Mouse (Mus musculus): ENCODE results near the gene Rbmxl1.
"Not testable (repeated sequence)": the region's sequence is repeated elsewhere in the genome, so short reads cannot be mapped to it uniquely, and the experiment has no call there.

The Rbmxl1 gene

DNA sequence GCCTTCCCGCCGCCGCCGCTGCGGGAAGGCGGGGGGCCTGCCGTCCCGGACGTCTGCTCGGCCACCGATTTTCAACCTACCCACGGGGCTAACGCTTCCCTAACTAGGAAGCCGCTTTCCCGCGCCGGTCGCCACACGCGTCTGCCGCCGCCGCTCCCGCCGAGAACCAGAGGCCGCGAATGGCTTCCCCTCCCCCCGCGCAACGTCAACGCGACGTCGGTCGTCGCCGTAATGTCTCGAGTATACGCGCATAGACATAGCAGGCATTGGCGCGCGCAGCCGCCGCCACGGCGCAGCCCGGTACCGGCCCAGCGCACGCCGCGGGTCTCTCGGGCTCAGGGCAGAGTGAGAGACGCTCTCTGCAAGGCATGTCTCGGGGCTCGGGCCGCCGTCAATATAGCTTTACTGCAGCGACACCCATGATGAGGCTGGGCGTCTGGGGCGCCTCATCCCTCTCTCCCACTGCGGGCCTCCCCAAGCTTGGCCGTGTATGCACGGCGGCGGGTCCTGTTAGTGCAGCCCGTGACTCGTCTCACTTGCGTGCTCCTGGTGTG is at the start of gene Rbmxl1:
Gene Rbmxl1, minus strand, starts transcription at position 180 of the 554 bp plus-strand sequence.
- DNase-seq, result peak; percentile 93 to 98

DNA sequence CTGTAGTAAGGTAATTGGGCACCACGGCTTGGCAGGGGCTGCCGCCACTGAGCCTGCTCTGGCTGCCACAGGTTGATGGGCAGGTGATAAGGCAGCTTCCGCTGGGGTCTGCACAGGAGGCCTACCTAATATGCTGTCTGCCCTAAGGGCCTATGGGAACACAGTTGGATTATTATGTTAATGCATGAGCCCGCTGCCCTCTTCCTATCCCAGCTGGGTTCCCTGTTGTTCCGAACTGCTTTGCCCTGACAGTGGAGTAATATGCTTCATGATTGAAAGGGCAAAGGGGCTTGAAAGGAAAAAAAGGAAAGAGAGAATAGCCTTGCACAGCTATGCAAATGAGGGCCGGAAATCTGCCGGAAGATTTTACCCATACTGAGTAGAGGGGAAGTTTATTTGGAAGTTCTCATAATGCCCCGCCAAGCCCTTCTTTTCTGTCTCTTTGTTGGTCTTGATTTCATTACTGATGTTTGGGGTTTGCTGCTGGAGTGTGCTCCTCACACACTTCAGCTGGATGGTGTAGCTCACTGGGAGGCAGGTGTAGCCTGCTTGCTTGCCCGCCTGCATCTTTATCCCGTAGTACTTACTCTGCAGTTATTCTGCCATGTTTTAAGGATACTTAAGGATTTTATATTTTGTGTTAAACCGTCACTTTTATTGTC is 48.2 kb upstream of the Rbmxl1 start:
- DNase-seq, result no peak

DNA sequence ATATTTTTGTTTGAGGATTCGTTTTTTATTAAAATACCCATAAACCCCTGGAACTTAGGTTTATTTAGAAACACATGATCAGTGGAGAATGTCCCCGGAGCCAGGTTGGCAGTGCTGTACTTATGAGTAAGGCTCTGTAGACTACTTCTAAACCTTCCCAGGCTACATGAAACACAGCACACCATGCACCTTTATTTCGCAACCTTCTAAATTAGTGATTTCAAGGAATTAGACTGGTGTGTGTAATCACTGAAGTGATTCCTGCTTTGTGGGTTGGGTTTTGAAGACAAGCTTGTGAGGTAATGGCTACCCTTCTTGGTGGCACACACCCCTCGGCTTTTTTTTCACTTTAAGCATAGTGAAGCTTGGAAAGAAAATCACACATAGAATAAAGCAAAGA is 47.1 kb upstream of the Rbmxl1 start:
- DNase-seq, result no peak

DNA sequence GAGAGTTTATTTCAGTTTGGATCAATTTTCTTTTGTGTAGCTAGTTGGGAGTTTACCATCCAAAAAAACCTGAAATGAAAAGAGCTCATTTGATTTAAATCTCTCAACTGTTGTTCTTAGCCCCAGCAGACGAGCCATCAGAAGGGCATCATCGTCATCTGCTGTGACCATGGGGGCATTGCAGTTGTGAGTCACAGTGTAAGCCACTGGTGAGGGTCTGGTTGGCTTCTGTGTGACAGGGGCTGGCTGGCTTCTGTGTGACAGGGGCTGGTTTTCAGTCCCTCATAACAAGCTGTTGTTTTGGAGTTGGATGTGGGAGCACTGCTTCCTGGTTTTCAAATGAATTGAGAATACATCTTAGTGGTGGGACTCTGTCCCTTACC is 42.0 kb upstream of the Rbmxl1 start:
- no peak for DNase-seq

DNA sequence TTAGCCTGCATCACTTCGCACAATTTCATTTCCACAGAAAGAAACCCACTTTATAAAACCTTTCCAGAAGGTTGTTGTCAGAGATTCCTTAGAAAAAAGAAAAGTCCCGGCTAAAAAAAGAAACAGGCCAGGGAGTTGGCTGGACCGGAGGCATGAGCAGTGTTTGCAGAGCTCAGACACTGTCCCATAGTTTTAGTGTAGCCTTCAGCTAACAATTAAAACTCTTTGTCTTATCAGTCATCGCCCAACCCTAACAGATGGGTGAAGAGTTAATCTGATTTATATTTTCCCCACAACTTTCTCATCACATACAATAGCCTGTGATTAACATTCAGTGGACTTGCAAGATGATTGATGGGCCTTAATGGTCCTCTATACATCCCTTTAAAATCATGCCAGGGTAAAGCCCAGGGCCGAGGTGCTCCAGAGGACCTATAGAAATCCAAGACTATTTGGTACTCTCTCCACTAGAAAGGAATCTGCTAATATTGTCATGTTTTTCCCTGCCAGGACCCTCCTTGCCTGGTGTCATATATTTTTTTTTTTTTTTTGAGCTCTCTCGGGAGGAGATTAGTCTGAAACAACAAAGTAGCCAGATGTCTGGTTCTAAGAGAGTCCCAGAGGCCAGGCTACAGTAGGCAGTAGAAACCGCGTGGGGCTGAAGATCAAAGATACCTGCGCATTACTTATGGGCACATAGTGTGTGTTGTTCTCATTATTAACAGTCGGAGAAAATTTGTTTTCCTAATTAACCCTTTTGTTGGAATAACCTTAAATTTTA is 41.5 kb upstream of the Rbmxl1 start:
- no peak for DNase-seq

DNA sequence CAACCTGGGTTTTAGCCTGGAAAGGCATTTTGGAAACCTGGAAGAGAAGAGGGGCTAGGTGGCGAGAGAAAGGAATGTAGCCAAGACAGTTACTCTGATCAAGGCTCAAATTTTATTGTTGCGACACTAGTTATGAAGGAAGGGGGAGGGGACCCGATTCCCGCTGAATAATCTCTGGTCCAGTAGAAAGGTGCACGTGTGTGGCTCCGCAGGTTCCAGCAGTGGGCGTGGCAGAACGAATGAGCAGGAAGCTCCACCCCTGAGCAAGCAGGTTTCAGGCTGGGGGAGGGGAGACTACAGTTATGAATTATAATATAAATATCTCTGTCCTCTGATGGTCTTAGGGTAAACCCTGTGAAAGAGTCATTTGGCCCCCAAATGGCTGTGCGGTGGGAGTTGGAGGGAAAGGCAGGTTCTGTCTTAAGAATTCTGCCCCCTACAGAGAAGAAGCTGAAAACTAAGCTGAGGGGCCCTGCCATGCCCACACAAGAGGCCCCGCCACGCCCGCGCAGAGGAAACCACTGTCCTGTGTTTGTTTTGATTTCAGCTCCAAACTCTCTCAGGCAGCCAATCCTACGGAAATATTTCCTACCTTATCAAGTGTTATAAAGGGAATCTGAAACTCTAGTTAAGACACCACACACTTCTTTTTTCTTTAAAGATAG is 36.6 kb upstream of the Rbmxl1 start:
- not testable (repeated sequence) for DNase-seq

DNA sequence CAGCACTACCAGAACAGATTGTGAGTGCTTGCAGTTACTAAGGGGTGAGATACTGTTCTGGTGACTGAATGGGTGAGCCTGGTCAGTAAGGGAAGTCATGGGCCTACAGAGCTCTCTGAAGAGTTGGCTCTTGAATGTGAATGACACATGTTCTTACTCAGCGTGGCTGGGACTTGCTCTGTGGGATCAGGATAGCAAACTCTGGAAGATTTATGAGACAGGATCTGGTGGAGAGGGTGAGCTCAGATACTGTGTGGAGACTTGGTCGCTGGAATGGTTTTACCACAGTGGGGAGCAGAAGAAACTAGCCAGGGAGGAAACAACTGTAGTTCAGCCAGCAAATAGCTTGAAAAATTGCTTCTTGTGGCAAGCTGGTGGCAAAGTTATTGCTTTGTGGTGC is 35.8 kb upstream of the Rbmxl1 start:
- no peak for DNase-seq

DNA sequence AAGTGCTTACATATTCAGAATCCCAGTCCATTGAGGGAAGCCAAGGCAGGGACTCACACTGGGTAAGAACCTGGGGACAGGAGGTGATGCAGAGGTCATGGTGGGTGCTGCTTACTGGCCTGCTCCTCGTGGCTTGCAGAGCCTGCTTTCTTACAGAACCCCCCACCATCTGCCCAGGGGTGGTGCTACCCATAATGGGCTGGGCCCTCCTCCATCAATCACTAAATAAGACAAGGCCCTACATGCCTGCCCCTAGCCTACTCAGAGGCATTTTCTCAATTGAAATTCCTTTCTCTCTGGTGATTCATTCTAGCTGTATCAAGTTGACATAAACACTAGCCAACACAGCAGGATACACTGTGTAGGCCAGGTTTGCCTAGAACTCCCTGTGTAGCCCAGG is 34.9 kb upstream of the Rbmxl1 start:
- DNase-seq, result no peak

DNA sequence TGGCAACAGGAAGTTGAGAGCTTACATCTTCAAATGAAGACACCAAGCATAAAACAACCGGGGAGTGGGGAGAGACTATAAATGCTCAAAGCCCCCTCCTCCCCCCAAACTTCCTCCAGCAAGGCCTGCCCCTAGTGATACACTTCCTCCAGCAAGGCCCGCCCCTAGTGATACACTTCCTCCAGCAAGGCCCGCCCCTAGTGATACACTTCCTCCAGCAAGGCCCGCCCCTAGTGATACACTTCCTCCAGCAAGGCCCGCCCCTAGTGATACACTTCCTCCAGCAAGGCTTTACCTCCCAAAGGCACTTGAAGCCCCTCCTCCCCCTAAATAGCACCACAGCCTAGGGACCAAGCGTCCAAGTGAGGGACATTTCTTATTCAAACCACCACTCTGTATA is 34.0 kb upstream of the Rbmxl1 start:
- not testable (repeated sequence) for DNase-seq

DNA sequence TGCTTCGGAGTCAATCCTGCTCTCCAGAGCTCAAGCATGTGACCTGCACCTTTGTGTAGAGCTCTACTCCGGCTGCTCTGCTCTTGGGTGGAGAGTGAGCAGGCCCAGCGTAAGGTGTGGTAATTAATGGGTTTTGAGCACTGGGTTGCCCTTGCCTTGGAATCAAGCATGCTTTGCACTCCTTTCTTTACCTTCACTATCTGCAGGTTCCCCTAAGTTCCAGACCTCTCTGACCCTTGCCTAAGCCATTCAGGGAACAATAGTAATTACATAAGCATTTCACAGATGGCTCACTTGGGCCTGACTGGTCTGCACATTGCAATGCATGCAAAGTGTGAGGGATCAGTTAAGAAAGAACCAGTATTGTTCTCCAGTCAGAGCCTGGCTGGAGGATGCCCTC is 29.1 kb upstream of the Rbmxl1 start:
- DNase-seq, result no peak

DNA sequence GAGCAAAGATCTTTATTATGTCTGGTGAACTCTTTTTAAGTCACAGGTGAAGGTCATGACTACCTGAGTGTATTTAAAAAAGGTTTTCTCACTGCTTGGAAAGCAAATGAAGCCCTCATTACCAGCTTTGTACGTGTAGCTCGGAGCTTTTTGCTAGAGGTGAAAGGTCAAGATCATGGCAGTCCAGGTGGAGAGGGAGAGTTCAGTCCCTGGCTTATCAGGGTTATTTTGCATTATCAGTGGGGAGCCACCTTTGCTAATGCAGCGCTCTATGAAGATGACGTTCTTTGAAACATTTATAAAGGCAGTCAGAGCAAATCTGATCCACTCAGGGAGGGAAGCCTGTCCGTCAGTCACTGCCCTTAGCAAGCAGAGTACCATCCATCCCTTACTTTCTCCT is 28.0 kb upstream of the Rbmxl1 start:
- DNase-seq, result no peak

DNA sequence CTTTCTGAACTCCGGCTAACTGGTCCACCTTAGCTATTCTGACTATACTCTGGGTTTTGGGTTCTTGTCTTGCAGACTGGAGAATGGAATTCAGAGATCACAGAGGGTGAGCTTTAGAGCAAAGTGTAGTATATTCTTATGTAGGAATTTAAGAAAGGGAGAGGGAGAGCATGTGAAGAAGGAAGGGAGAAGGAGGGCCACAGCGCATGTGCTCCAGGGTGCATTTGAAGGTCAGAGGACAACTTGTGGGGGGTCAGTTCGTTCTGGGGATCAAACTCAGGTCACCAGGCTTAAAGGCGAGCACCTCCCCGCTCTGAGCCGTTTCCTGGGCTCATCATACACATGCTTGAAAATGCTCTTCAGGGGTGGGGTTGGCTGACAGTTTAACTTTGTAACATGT is 25.3 kb upstream of the Rbmxl1 start:
- DNase-seq, result no peak

DNA sequence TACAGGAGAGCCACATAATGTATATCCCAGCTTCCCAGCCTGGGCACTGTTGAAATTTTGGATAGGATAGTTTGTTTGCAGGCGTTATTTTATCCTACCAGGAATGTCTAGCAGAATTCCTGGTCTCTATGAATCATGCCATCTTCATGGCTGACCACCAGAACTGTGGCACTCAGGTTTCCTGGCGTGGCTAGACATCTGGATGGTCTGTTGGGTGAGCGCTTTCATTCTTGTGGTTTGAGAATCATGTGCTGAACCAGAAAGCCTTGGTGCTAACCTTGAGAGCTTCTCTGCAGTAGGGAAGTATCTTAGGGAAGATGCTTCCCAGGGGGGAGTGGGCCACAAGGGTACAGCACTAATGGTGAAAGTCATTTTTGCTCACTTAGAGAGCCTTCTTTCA is 6.4 kb upstream of the Rbmxl1 start:
- DNase-seq, result no peak

DNA sequence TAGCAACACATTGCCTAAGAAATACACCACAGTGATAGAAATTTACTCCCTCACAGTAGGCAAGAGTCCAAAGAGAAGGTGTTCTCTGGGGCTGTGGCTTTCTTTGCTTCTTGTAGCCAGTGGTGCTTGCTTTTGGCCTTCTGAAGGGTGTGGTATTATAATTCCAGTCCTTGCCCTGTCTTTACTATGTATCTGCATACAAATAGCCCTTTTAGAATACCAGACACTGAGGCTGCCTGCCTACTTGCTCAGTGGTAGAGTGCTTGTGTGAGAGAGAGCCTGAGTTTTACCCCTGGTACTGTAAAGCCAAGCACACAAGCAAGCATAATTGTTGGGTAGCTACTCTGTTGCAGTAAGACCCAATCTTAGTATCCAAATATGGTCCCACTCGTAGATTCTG is 6.0 kb upstream of the Rbmxl1 start:
- DNase-seq, result no peak

DNA sequence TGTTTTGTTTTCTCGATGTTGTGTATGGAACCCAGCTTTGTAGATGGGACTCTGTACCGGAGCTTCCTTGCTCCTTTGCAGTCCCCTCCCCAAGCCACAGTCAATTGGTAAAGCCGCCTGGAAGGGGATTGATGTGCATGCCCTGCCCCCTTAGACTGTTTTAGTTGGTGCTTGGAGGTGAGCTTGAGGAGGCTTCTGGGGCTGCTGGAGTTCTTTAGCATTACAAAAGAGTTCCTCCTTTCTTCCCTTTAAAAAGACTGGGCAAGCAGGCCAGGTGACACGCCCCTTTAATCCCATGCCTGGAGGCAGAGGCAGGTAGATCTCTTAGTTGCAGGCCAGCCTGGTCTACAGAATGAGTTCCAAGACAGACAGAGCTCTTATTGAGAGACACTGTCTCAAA is 4.4 kb upstream of the Rbmxl1 start:
- no peak for DNase-seq

DNA sequence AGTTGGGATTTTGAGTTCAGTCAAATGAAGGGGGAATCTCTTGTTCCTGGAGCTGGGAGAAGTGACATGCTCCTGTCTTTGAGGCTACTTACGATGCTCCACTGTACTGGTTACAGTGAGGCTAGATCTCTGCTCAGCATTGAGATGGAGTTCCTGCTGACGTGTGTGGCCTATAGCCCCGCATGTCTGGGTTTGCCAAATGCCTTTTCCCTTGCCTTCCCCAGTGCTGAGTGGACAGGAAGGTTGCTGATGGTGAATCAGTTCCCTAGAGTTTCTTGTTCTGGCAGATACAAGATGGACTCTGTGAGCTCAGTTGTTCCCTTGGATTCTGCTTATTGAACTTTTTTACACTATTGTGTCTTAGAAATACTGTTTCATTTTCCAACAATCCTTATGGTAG is 2.2 kb upstream of the Rbmxl1 start:
- DNase-seq, result no peak

DNA sequence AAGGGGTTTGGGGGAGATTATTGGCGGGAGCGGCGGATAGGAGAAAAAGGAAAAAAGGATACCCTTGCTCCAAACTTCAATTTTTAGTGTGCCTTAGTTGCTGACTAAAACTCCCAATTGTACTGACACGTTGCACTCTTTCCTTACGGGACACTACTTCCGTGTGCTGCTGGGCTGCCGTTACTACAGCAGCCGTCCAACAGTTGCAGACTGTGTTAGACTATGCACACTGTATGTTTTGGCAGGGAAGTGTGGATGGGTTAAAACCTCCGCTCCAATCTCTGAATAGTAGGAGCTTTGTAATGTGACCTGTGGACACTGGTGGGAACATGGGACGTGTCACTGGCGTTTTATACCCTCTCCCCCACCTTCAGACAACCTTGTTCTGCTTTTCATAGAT is 1.4 kb upstream of the Rbmxl1 start:
- DNase-seq, result peak in 1 of 2 experiments; percentile 10

DNA sequence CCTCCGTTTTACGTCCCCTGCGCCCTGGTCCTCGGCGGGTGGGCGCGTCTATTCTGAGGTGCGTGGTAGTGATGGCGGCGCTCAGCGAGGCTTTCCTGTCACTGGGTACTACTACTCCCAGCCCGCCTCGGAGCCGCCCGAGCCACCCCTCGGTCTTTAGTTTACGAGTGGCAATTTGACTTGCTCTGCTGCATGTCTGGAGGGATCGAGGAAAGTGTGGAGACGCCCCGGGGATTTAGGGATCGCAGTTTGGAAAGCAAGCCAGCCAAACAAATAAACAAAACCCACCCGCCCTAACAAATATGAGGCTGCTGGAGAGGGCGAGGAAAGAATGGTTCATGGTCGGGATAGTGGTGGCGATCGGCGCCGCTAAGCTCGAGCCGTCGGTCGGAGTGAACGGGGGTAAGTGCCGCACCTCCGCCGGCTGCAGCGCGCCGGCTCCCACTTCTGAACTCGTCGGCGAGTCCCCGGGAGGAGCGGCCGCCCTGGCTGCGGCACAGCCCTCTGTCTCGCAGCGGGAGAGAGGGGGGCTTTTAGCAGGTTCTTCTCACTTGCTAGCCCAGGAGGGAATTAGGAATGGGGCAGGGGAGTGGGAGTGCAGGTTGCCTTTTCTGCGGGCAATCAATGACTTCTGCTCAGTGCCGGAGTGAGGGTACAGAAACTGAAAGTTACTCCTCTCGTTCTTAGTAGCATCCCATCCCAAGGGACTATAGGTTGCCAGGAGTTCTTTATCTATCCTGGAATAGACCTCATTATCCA is 754 bp upstream of the Rbmxl1 start, which contains the start of gene Slc10a7:
Gene Slc10a7, plus strand, starts transcription at position 74 of the 759 bp plus-strand sequence.
- DNase-seq, result peak; percentile 90 to 92

DNA sequence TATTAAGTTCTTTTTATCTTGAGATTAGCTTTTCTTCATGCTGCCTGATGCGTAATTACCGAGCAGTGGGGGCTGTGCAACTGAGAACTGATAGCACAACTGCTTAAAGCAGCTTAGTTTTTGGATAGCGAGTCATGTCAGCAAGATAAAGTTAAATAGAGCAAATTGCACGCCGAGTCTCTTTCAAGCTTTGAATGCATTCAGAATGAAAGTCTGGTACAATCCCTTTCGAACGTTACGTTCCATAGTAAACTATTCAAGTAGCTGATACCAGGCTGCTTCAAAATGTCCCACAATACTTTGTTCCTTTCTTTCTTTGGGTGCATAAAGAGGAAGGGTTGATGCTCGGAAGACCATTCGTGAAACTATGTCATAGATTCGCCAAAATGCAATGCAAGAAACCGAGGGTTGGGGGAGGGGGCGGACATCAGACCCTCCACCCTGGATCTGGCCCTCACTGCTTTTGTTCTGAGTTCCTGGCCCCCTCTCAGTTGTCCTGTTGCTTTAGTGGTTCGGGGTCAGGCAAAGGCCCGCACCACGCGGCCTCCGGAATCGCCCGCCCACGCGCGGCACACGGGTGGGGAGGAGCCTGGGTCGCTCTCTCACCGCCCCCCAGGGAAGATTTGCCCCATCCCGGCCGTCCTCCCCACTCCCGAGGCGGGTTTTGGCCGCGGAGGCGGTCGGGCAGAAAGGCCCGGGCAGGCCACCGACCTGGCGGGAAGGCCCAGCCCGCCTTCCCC is 549 bp downstream of the Rbmxl1 start:
- peak in 1 of 2 experiments; percentile 69 for DNase-seq

DNA sequence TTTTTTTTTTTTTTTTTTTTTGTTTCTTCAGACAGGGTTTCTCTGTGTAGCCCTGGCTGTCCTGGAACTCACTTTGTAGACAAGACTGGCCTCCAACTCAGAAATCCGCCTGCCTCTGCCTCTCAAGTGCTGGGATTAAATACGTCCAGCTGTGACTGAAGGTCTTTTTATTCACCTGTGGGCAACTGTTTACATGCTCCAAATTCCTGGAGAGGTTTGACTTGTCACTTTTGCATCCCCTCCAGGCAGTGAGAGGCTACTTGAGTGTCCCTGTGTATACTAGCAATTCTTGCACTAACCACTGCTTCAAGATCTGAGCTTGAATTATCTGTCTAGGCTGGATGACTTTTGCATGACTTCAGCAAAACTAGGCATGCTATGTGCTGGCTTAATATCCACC is 6.0 kb downstream of the Rbmxl1 start:
- no peak for DNase-seq

DNA sequence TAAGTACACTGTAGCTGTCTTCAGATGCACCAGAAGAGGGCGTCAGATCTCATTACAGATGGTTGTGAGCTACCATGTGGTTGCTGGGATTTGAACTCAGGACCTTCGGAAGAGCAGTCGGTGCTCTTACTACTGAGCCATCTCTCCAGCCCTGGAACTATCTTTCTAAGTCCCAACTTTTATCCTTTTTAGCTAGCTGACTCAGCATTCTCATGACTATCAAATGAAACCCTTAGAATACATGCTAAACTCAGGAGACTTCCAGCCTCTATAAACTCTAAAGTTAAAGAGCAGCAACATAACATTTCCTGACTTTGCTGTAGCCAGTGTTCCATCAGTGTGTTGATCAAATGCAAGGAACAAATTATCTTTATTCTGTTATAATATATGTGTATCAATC is 12.4 kb downstream of the Rbmxl1 start:
- DNase-seq, result not testable (repeated sequence)

DNA sequence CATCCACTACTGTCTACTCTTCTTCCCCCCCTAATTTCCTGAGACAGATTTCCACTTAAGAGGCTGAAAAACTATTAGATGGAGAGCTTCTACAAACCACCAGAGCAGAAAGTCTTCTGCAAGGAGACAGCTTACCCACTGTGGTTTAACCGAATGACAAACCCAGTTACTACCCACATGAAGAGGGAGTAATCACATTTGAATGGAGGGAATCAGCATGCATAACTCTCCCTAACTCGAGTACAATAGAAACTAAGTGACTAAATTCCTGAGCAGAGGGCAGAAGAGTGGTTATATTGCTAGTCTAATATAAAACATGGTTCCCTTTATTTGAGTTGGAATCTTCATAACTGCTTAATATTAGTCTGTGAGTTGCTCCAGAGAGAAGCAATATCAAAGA is 15.7 kb downstream of the Rbmxl1 start:
- no peak for DNase-seq
